Mouse (Mus musculus) erythroblast, embryonic 14.5 days (primary cell): ENCODE measurements around the gene Zdhhc3.

ENCODE experiments used
- GATA1 ChIP-seq: IDR thresholded peaks from 2 replicates; pipeline ENCODE4 v1.6.1; 2012; ENCODE audit warnings: low read length, inconsistent platforms, mixed read lengths
- TAL1 ChIP-seq: IDR thresholded peaks from 3 replicates; pipeline ENCODE4 v1.6.1; 2012; ENCODE audit warnings: low read length, inconsistent platforms, mixed read lengths

DNA sequence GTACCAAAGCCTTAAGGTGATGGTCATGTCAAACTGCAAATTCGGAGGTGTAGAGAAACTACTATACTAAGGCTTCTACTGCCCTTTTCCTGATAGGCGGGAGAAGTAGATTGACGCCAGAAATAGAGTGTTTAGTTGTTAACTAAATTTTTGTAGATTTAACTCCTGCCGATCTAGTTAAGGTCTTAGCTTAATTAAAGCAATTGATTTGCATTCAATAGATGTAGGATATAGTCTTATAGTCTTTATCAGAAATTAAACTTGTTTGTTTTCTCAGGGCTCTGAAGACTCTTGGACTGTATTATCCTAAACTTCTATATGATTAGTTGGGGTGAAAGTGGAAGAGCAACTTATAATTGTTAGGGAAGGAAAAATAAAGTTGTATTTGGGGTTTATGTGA lies 5.8 kb downstream of the Zdhhc3 start:
- TF ChIP-seq TAL1 (no peak), GATA1 (no peak)
